Mouse (Mus musculus) liver, embryonic 14.5 days (tissue): Measurements from ENCODE around the gene Lclat1. TPM values are rescaled to one million over a fixed set of nuclear protein-coding genes. Genes with fewer than 3 reads are reported as not detected.

Source experiments
- ATAC-seq: fragments of 200-750 bp; cut with Nextera tagmentation; 2 replicates; pipeline ENCODE4 v1.8.0; 2017; ENCODE audit warnings: moderate number of reproducible peaks, mild to moderate bottlenecking, moderate library complexity; ENCODE audit not compliant: insufficient read depth
- DNase-seq, 3 experiments: peaks; one replicate each; pipeline ENCODE4 v3.0.0-alpha.2; 2012 to 2013; ENCODE audit warnings: low read depth in 3 of 3, low spot score in 3 of 3
- H3K27ac ChIP-seq: fragments of 300-500 bp; sonication (generic); 2 replicates; pipeline ENCODE4 v1.5.1; 2014; ENCODE audit warnings: moderate library complexity, mild to moderate bottlenecking, control low read depth, inconsistent platforms
- H3K27me3 ChIP-seq: fragments of 300-500 bp; sonication (generic); 2 replicates; pipeline ENCODE4 v1.6.1; 2014; ENCODE audit warnings: mild to moderate bottlenecking, low read length, moderate library complexity; ENCODE audit not compliant: control insufficient read depth, insufficient read depth
- H3K36me3 ChIP-seq: fragments of 300-500 bp; sonication (generic); replicated peaks from 2 replicates; pipeline ENCODE4 v1.6.1; 2014; ENCODE audit warnings: low read depth; ENCODE audit not compliant: control insufficient read depth, insufficient read depth
- H3K4me1 ChIP-seq, 2 experiments: fragments of 200-500 bp in 1 of 2; fragments of 300-500 bp in 1 of 2; sonication (generic) in 1 of 2; replicated peaks; 2 replicates each; pipeline ENCODE4 v1.6.1; 2012 to 2014; ENCODE audit warnings: antibody characterized with exemption in 1 of 2, inconsistent platforms in 1 of 2, low read length in 1 of 2; ENCODE audit not compliant: control insufficient read depth in 2 of 2, insufficient read depth in 2 of 2
- H3K4me2 ChIP-seq: fragments of 300-500 bp; sonication (generic); 2 replicates; pipeline ENCODE4 v1.6.1; 2014; ENCODE audit warnings: low read depth, mild to moderate bottlenecking, control low read depth, moderate library complexity
- H3K4me3 ChIP-seq, 2 experiments: fragments of 200-500 bp in 1 of 2; fragments of 300-500 bp in 1 of 2; sonication (generic) in 1 of 2; 2 replicates each; pipeline ENCODE4 v1.5.1; 2012 to 2014; ENCODE audit warnings: low read depth in 2 of 2, low read length in 2 of 2, mild to moderate bottlenecking in 2 of 2, control low read depth in 1 of 2, inconsistent platforms in 1 of 2, moderate library complexity in 1 of 2; ENCODE audit not compliant: insufficient read depth in 1 of 2
- H3K9ac ChIP-seq: fragments of 300-500 bp; sonication (generic); replicated peaks from 2 replicates; pipeline ENCODE4 v1.6.1; 2014; ENCODE audit warnings: mild to moderate bottlenecking, control low read depth, moderate library complexity
- H3K9me3 ChIP-seq: fragments of 300-500 bp; sonication (generic); 2 replicates; pipeline ENCODE4 v1.6.1; 2016; ENCODE audit warnings: low read length, mixed read lengths; ENCODE audit not compliant: control insufficient read depth
- CTCF ChIP-seq: IDR thresholded peaks from 2 replicates; pipeline ENCODE4 v1.5.1; 2016; ENCODE audit warnings: antibody characterized with exemption, low read depth, control low read depth
- EP300 ChIP-seq: IDR thresholded peaks from 2 replicates; pipeline ENCODE4 v1.6.1; 2016; ENCODE audit warnings: antibody characterized with exemption, low read depth
- WGBS: fragments of 180-500 bp; shearing (Covaris S2); extraction: QIAGEN DNeasy Blood & Tissue Kit; methylation state at CpG from one replicate; pipeline ENCODE4 v1.1.7; 2014; ENCODE audit not compliant: insufficient replicate concordance; 5-methylcytosine and 5-hydroxymethylcytosine counted together
- polyA plus RNA-seq, 2 experiments: library from polyadenylated mRNA; depleted of rRNA in 1 of 2; stranded (reverse) in 1 of 2; unstranded in 1 of 2; fragments of >200 nt; fragmentation: Nextera tagmentation in 1 of 2; extraction: Ambion mirVana in 1 of 2; gene quantifications; 2 replicates each; pipeline versions ENCODE4 v1.2.1 to v1.2.3; 2012 to 2014

Lclat1 gene
- polyA plus RNA-seq, 2 experiments = 1.8 to 4.5 TPM

- H3K9me3 ChIP-seq = no peaks in the 10 kb centered on the region
- no peaks in the 10 kb centered on the region for H3K4me1 ChIP-seq
- 29% methylated on average over 1 of the region's 1 CpGs for WGBS
- H3K4me3 ChIP-seq = no peak overlapping the region
- TF ChIP-seq CTCF (no peak), EP300 (no peak)
- DNase-seq = no peak
- H3K36me3 ChIP-seq = no peaks in the 10 kb centered on the region
- no peak for ATAC-seq
- H3K9ac ChIP-seq = no peak overlapping the region
- H3K4me2 ChIP-seq = no peak overlapping the region
- H3K27me3 ChIP-seq = no peaks in the 10 kb centered on the region
- no peak overlapping the region for H3K27ac ChIP-seq
Measured at GRCm38 (mm10) chr17:73098636-73099035, 9.1 kb upstream of the Lclat1 start.

DNA sequence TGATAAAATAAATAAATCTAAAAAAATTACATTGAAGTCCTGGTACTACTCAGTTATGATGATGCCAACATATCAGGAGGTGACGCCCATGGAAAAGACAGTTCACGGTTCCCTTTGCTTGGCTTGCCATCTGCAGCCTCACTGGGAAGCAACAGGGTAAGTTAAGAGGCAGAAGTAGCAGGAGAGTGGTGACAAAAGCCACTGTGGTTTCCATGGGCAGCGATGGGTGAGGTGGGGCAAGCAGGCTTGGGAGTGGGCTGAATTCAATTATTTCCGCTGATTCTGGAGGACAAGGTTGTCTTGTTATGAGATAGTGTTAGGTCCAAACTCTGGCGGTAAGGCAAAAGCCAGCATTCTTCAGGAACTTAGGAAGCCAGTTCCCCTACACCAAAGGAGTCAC, 7.4 kb upstream of the Lclat1 start:
- Histone ChIP-seq H3K4me2 (no peak overlapping the region), H3K9ac (no peak overlapping the region), H3K9me3 (no peaks in the 10 kb centered on the region), H3K27me3 (no peaks in the 10 kb centered on the region; the same call in 1 of the 2 replicates), H3K4me1 (no peaks in the 10 kb centered on the region), H3K36me3 (no peaks in the 10 kb centered on the region), H3K27ac (no peak overlapping the region), H3K4me3 (no peak overlapping the region)
- no peak for TF ChIP-seq CTCF
- no peak for TF ChIP-seq EP300
- ATAC-seq = no peak
- WGBS = 73% methylated on average over 5 of the region's 5 CpGs
- no peak for DNase-seq

DNA sequence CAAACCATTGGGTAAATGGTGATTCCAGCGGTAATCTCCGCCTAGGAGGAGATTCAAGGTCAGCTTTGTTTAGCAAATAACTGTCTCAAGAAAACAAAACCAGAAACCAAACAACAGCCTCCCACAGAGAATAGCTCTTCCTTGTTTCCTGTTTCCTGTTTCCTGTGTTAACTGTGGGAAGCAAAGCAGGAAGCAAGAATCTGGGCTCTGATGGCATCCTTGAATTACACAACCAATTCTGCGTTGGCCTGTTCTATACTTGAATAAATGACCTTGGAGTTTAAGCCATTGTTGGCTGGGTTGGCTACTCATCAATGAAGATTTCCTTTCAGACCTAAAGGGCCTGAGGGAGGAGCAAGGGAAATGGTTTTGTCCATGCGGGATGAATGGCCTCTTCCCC, 5.2 kb upstream of the Lclat1 start:
- no peaks in the 10 kb centered on the region for H3K9me3 ChIP-seq
- DNase-seq (no peak), ATAC-seq (no peak)
- no peaks in the 10 kb centered on the region for H3K36me3 ChIP-seq
- no peak for TF ChIP-seq CTCF
- TF ChIP-seq EP300 = no peak
- no peak overlapping the region for H3K27ac ChIP-seq
- H3K4me1 ChIP-seq = peaks cover 0 to 4% of the 10 kb centered on the region in 2 experiments; a peak in 2 of 4 replicates
- H3K27me3 ChIP-seq = no peaks in the 10 kb centered on the region; the same call in 1 of the 2 replicates
- no peak overlapping the region for H3K9ac ChIP-seq
- WGBS = 39% methylated on average over 4 of the region's 4 CpGs
- H3K4me3 ChIP-seq = no peak overlapping the region
- H3K4me2 ChIP-seq = no peak overlapping the region

GRCm38 (mm10) chr17:73108170-73108887, 544 bp downstream of the Lclat1 start:
- peaks cover 0 to 10% of the 10 kb centered on the region in 2 experiments; a peak in 3 of 4 replicates for H3K4me1 ChIP-seq
- no peaks in the 10 kb centered on the region for H3K36me3 ChIP-seq
- TF ChIP-seq EP300 (no peak), CTCF (no peak)
- DNase-seq (peak in 2 of 3 experiments; percentile 19 to 35), ATAC-seq (peak; percentile 19)
- no peaks in the 10 kb centered on the region; the same call in 1 of the 2 replicates for H3K27me3 ChIP-seq
- no peak overlapping the region for H3K27ac ChIP-seq
- H3K4me2 ChIP-seq = peak overlapping the region; percentile 79
- 4% methylated on average over 35 of the region's 35 CpGs for WGBS
- peak overlapping the region; percentile 62 for H3K9ac ChIP-seq
- H3K9me3 ChIP-seq = no peaks in the 10 kb centered on the region
- H3K4me3 ChIP-seq = peak overlapping the region; percentile 78 to 82

- Histone ChIP-seq H3K27me3 (no peaks in the 10 kb centered on the region; the same call in 1 of the 2 replicates), H3K36me3 (no peaks in the 10 kb centered on the region), H3K27ac (no peak overlapping the region), H3K9me3 (no peaks in the 10 kb centered on the region), H3K9ac (no peak overlapping the region), H3K4me1 (peaks cover 0 to 10% of the 10 kb centered on the region in 2 experiments; a peak in 3 of 4 replicates), H3K4me3 (peak overlapping the region in 1 of 2 experiments; percentile 78; a peak in 1 of 4 replicates), H3K4me2 (peak overlapping the region; percentile 79)
- TF ChIP-seq CTCF (no peak), EP300 (no peak)
- WGBS = 66% methylated on average over 7 of the region's 7 CpGs
- ATAC-seq (no peak), DNase-seq (no peak)
Measured at GRCm38 (mm10) chr17:73108888-73109259, 1.1 kb downstream of the Lclat1 start.
